Mouse (Mus musculus): ENCODE results near the gene Gm17359. TPM values are rescaled to one million over a fixed set of nuclear protein-coding genes. Genes with fewer than 3 reads are reported as not detected.

Gene Gm17359
- total and polyA plus RNA-seq, 2 experiments from 2014 or later: not detected

- H3K4me2 ChIP-seq (ENCODE audit: low read depth): peak overlapping the region; percentile 23
- no peak overlapping the region for H3K27ac ChIP-seq (ENCODE audit: low read depth, low read length)
- no peaks in the 10 kb centered on the region for H3K9me3 ChIP-seq (ENCODE audit: low read length)
- H3K4me3 ChIP-seq (ENCODE audit: low read depth, low read length): no peak overlapping the region
- ATAC-seq (peak; percentile 68; the same call in 1 of the 2 replicates), DNase-seq (no peak)
- H3K27me3 ChIP-seq (ENCODE audit: insufficient read depth, low read length): no peaks in the 10 kb centered on the region
- no peak overlapping the region for H3K9ac ChIP-seq
- no peaks in the 10 kb centered on the region for H3K36me3 ChIP-seq (ENCODE audit: insufficient read depth)
- WGBS: 25% methylated on average over 10 of the region's 10 CpGs
- peaks cover 5% of the 10 kb centered on the region for H3K4me1 ChIP-seq (ENCODE audit: insufficient read depth)
- no peak for TF ChIP-seq CTCF (IDR thresholded peaks at IDR 0.05; ENCODE audit: low read depth)
These were observed 11.5 kb upstream of the Gm17359 start for GRCm38 (mm10) chr3:79324697-79325526.

GRCm38 (mm10) chr3:79329691-79330315, 6.7 kb upstream of the Gm17359 start:
- 25% methylated on average over 8 of the region's 8 CpGs for WGBS
- Histone ChIP-seq H3K4me2 (ENCODE audit: low read depth) (no peak overlapping the region), H3K9ac (no peak overlapping the region), H3K27ac (ENCODE audit: low read depth, low read length) (no peak overlapping the region), H3K27me3 (ENCODE audit: insufficient read depth, low read length) (no peaks in the 10 kb centered on the region; the same call in 1 of the 2 replicates), H3K36me3 (ENCODE audit: insufficient read depth) (no peaks in the 10 kb centered on the region), H3K4me1 (ENCODE audit: insufficient read depth) (peaks cover 2% of the 10 kb centered on the region), H3K4me3 (ENCODE audit: low read depth, low read length) (no peak overlapping the region), H3K9me3 (ENCODE audit: low read length) (no peaks in the 10 kb centered on the region)
- no peak for TF ChIP-seq CTCF (IDR thresholded peaks at IDR 0.05; ENCODE audit: low read depth)
- DNase-seq (no peak), ATAC-seq (no peak)

GRCm38 (mm10) chr3:79333051-79333450, 3.4 kb upstream of the Gm17359 start:
- WGBS: 53% methylated on average over 7 of the region's 7 CpGs
- Histone ChIP-seq H3K4me1 (ENCODE audit: insufficient read depth) (no peaks in the 10 kb centered on the region), H3K27ac (ENCODE audit: low read depth, low read length) (no peak overlapping the region), H3K9ac (no peak overlapping the region), H3K4me2 (ENCODE audit: low read depth) (no peak overlapping the region), H3K4me3 (ENCODE audit: low read depth, low read length) (no peak overlapping the region), H3K27me3 (ENCODE audit: insufficient read depth, low read length) (no peaks in the 10 kb centered on the region; the same call in 1 of the 2 replicates), H3K36me3 (ENCODE audit: insufficient read depth) (no peaks in the 10 kb centered on the region), H3K9me3 (ENCODE audit: low read length) (no peaks in the 10 kb centered on the region)
- ATAC-seq: no peak
- no peak for DNase-seq
- TF ChIP-seq CTCF (IDR thresholded peaks at IDR 0.05; ENCODE audit: low read depth): no peak

GRCm38 (mm10) chr3:79333643-79334200, 2.7 kb upstream of the Gm17359 start:
- H3K27me3 ChIP-seq (ENCODE audit: insufficient read depth, low read length): no peaks in the 10 kb centered on the region; the same call in 1 of the 2 replicates
- no peak overlapping the region for H3K9ac ChIP-seq
- no peaks in the 10 kb centered on the region for H3K4me1 ChIP-seq (ENCODE audit: insufficient read depth)
- no peak overlapping the region for H3K4me3 ChIP-seq (ENCODE audit: low read depth, low read length)
- no peak overlapping the region for H3K27ac ChIP-seq (ENCODE audit: low read depth, low read length)
- H3K4me2 ChIP-seq (ENCODE audit: low read depth): no peak overlapping the region
- TF ChIP-seq CTCF (IDR thresholded peaks at IDR 0.05; ENCODE audit: low read depth): no peak
- no peak for ATAC-seq
- H3K36me3 ChIP-seq (ENCODE audit: insufficient read depth): no peaks in the 10 kb centered on the region
- DNase-seq: no peak
- 87% methylated on average over 8 of the region's 8 CpGs for WGBS
- no peaks in the 10 kb centered on the region for H3K9me3 ChIP-seq (ENCODE audit: low read length)

- no peak overlapping the region for H3K9ac ChIP-seq
- WGBS: 53% methylated on average over 3 of the region's 3 CpGs
- no peak overlapping the region for H3K4me2 ChIP-seq (ENCODE audit: low read depth)
- H3K27ac ChIP-seq (ENCODE audit: low read depth, low read length): no peak overlapping the region
- no peak for ATAC-seq
- no peaks in the 10 kb centered on the region for H3K27me3 ChIP-seq (ENCODE audit: insufficient read depth, low read length)
- no peak for DNase-seq
- no peak overlapping the region for H3K4me3 ChIP-seq (ENCODE audit: low read depth, low read length)
- no peaks in the 10 kb centered on the region for H3K36me3 ChIP-seq (ENCODE audit: insufficient read depth)
- no peaks in the 10 kb centered on the region for H3K9me3 ChIP-seq (ENCODE audit: low read length)
- TF ChIP-seq CTCF (IDR thresholded peaks at IDR 0.05; ENCODE audit: low read depth): no peak
- no peaks in the 10 kb centered on the region for H3K4me1 ChIP-seq (ENCODE audit: insufficient read depth)
These were observed 4.3 kb downstream of the Gm17359 start for GRCm38 (mm10) chr3:79340737-79341136.

- Histone ChIP-seq H3K4me1 (ENCODE audit: insufficient read depth) (no peaks in the 10 kb centered on the region), H3K27me3 (ENCODE audit: insufficient read depth, low read length) (no peaks in the 10 kb centered on the region), H3K9me3 (ENCODE audit: low read length) (no peaks in the 10 kb centered on the region), H3K4me3 (ENCODE audit: low read depth, low read length) (no peak overlapping the region), H3K4me2 (ENCODE audit: low read depth) (no peak overlapping the region), H3K27ac (ENCODE audit: low read depth, low read length) (no peak overlapping the region), H3K36me3 (ENCODE audit: insufficient read depth) (no peaks in the 10 kb centered on the region), H3K9ac (no peak overlapping the region)
- no peak for TF ChIP-seq CTCF (IDR thresholded peaks at IDR 0.05; ENCODE audit: low read depth)
- ATAC-seq (no peak), DNase-seq (no peak)
- 73% methylated on average over 17 of the region's 17 CpGs for WGBS
These were observed 6.7 kb downstream of the Gm17359 start for GRCm38 (mm10) chr3:79342961-79343735.
